Mouse (Mus musculus) layer of hippocampus, postnatal 10 days (tissue): Measurements from ENCODE around the gene Thsd1. TPM values are rescaled to one million over a fixed set of nuclear protein-coding genes. Genes with fewer than 3 reads are reported as not detected.
A peak's percentile ranks its signal among the peaks of the same experiment; 100 is the strongest.

ENCODE experiments used
- DNase-seq, 2 experiments: peaks; one replicate each; pipeline ENCODE4 v3.0.0; 2021; ENCODE audit warnings: low spot score in 2 of 2
- long read RNA-seq: library from polyadenylated mRNA; stranded (forward); transcript quantifications from one replicate; pipeline ENCODE4 v2.0.0, GENCODE M21; 2023
- total RNA-seq, 2 experiments: library from RNA; stranded (reverse); gene quantifications; 2 replicates each; pipeline ENCODE4 v1.2.3; 2021

The Thsd1 gene
- 1 to 10 TPM; 7.0 to 7.7 TPM for total RNA-seq
- long read RNA-seq, full-length matches to known transcripts: 5 of 7 reads
- long read RNA-seq, partial matches to known transcripts: 2 of 7 reads
- long read RNA-seq, other reads (novel, unspliced or antisense): 0 of 7 reads

DNA sequence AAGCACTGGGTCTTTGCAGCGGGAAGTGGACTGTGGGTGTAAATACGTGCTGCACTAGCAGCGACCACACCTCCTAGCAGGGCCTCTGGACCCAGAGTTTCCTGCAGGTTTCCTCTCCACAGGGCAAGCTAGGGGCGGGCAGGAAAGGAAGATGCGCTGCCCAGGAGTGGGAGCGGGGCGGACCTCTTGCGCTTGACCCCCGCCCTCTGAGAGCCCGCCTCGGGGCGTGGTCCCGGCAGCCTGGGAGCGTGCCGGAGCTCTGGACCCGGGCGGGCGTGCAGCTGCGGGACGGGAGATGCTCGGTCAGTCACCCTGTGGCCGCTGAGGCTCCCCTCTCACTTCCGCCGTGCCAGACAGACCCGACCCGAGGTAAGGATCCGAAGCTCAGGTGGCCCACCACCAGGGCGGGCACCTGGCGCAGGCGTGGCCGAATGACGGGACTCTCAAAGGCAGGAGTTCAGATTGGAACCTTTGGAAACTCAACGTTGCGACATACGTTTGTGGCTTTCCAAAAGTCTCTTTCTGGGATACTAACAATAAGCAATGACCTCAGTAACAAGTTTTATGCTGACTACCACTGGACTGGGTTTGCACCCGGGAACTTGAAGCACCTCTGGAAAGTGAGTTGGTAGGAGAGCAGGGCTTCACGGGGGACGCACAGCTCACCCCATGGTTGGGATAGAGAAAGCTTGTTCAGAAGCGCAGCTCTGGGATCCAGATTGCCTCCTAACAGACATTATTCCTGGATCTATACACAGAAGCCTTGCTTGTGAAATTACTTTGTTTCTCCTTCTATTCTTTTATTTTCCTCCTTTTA lies at the start of gene Thsd1:
TSS of gene Thsd1 (plus strand) at position 253 of the 817 bp plus-strand sequence.
- peak in 1 of 2 experiments; percentile 27 for DNase-seq

DNA sequence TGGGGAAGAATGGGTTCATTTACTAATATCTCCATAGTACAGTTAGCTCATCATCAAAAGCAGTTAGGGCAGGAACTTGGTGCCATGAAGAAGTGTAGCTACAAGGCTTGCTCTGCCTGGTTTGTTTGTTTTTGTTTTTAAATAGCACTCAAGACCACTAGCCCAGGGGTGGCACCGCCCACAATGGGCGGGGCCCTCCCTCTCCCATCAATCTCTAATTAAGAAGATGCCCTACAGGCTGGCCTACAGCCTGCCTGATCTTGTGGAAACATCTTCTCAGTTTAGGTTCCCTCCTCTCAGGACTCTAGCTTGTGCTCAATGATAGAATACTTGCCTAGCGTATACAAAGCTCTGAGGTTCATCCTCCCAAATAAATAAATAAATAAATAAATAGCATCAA lies 42.2 kb upstream of the Thsd1 start:
- DNase-seq: no peak

DNA sequence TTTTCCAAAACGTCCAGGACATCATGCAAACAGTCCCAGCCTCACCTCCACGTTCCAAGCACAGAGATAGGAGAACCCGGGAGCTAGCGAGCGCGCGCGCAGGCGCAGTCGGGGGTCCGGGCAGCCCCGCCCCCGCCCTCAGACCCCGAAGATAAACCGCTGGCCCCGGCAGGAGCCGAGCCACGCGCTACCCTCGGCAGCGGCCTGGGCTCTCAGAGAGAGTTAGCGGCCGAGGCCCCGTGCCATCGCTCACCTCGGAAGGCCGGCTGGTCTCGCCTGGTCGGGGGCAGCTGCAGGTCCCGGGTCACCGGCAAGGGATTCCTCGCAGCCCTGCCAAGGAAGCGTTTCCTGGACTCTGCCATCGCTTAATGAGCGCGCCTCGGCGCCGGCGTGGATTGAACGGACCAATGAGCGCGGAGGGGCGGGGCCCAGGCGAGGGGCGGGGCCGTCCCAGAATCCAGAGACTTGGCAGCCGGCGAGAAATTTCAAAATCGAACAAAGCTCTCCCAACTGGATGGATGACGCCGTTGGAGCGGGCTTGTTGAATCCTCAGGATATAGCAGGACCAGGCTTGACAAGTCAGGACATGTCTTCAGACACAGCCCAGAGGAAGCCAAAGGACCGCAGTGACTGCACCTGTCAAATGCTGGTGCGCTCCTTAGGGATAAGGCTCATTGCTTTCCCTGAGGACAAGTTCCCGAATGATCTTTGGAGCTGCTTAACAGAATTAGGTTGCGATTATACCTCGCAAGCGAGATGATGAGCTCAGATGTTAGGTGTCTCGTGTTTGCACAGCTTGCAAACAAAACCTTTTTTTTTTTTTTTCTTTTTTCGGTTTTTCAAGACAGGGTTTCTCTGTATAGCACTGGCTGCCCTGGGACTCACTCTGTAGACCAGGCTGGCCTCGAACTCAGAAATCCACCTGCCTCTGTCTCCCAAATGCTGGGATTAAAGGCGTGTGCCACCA lies 41.4 kb upstream of the Thsd1 start, which contains the start of gene Ckap2:
TSS of gene Ckap2 (minus strand) at position 389 of the 967 bp plus-strand sequence.
- DNase-seq: peak; percentile 86 to 88

DNA sequence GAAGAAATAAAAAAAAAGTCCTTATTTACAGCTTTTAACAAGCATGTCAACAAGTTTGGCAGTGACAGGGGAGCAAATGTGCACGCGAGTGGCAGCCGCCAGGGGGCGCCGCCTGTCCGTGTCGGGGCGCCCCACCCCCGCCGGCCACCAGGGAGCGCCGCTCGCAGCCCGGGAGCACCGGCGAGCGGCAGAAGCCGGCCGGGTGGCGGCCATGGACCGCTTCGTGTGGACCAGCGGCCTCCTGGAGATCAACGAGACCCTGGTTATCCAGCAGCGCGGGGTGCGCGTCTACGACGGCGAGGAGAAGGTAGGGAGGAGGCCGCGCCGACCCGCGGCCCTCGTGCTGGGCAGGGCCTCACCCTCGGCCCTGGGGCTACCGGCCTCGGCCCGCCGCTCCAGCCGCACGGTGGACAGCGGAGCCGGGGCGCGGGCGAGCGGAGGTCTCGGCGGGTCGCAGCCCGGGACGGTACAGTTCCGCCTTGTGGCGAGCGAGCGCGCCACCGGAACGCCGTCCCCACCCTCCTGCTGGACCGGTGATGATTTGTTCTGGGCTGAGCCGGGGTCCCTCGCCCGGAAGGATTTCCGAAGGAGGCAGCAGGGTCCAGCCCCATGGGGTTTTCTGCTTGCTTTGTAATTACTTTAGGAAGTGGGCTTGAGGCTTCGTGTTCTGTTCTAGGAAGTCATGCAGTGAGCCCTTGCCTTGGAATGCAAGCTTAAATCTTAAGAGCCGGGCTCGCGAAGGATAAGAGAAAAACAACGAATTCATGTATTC lies 34.3 kb upstream of the Thsd1 start, which contains the start of gene Vps36:
TSS of gene Vps36 (plus strand) at position 150 of the 772 bp plus-strand sequence.
- peak; percentile 90 to 95 for DNase-seq

DNA sequence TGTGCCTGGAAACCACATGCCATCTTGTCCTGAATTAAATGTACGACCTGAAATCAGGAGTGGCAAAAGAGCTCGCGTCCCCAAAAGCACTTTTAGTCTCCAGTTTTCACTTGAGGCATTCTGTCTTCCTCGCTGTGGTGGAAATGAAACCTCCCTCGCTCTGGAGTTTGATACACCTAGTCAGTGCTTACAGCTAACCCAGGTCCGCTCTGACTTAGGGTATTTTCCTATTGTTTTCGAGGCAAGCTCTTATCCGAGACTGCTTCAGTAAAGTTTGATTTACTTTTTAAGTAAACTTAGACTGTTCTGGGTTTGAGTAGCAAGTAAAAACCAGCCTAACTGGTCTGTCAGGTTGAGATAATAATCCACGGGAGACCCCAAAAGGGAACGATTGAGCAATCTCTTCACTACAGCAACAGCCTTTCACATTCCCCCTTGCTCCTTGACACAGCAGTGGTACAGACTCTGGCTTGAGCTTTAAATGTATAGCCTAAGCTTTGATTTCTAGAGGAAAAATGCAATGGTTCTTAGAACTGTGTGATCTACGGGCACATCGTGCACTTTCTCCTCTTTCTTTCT lies 33.6 kb upstream of the Thsd1 start:
- no peak for DNase-seq

DNA sequence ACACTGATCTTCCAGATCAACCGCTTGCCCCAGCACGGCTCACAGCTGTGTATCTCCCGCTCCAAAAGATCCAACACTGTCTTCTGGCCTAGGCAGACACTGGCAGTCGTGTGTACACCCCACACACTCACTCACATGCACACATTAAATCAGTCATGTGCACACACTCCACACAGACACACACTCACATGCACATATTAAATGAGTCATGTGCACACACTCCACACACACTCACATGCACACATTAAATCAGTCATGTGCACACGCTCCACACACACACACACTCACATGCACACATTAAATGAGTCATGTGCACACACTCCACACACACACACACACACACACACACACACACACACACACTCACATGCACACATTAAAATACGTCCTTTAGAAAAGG lies 29.2 kb upstream of the Thsd1 start:
- no peak for DNase-seq

DNA sequence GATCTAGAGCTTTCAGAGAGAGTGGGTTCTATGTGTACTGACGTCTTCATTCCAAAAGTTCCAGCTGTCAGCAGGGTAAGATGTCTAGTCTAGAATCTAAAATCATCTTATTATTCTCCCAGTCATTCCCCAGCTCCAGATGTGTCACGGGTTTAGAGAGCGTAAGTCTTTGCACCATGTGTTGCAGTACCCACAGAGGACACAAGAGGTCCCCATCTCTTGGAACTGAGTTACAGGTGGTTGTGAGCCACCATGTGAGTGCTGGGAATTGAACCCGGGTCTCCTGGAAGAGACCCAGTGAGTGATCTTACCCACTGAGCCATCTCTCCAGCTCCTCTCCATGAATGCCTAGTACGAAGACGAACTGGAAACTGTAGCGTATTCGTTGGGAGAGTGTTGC lies 27.6 kb upstream of the Thsd1 start:
- no peak for DNase-seq

DNA sequence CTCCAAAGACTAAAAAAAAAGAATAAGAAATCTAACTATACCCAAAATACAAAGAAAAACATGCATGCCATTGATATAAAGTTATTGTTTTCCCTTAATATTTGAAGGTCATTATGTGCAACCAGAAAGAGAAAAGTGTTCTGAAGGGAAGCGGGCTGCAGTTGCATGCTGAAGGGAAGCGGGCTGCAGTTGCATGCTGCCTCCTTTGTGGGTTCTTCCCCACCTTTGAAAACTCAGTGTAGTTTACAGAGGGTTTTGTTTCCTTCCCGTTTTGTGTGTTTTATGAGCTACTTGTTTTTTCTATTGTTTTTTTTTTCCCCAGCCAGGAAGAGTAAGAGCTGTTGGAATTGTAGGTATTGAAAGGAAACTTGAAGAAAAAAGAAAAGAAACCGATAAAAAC lies 19.6 kb upstream of the Thsd1 start:
- no peak for DNase-seq

DNA sequence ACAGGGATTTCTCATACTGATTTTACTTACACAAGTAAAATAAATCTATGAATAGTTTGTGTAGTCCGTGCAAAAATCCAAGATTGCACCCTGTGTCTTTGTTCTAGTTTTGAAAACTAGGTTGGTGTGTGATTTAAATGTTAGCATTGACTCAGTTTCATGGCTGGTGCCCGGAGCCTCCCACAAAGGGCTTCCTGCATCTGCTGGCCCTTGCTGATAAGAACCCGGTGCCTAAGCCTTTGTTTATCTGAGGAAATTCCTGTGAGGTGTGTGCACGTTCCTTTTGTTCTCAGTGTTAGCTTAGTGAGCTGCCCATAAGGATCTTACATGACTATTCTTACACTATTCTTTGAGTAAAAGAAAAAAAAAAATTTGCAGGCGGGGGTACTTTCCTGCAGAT lies 18.1 kb upstream of the Thsd1 start:
- DNase-seq: no peak

DNA sequence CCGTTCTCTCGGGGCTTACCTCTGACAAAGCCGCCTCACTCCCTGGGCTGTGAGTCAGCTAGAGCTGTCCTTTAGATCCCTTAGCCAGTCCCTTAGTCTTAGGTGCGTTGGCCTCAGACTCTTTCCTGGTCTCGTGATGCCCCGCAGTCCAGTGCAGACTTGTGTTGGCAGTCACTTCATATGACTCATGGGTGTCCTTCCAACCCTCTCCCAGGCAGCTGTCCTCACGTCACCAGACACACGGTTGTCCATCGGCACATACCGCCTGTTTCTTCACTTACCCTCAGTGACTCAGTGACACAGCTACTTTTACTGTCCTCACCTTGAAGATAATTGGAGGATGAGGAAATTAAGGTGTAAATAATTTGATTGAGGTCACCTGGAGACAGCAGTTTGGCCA lies 12.3 kb upstream of the Thsd1 start:
- DNase-seq: no peak

DNA sequence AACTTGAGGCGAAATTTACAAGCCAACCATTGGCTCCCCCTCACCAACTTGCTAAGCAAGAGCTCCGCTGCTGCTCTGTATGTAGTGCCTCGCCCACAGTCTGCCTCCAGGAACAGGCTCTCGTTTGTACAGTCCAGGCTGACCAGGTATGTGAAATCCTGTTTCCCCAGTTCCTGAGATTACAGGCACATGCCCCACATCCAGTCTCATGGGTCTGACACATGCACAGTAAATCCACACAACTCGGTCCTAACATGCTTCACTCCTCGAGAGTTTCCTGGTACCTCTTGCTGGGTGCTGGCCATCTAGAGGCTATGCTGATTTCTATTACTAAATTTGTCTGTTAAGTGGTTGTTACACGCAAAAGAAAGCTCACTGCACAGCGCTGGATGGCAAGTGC lies 752 bp upstream of the Thsd1 start:
- DNase-seq: no peak

DNA sequence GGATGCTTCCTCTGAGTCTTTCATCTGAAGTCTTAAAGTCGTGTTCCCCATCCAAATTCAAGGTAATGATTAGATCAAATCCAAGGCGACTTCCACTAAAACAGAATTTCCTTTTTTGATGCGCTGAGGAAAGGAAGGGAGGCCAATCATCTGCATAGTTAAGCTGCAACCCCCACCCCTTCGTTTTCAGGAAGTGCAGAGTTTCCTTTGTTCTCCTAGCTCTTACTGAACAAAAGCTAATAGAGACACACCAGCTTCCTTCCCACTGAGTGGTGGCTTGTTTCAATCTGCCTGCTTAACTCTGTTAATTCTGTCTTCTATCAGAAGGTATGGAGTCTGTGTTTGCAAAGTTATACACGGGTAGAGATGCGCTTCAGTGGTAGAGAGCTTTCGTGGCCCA lies 1.5 kb downstream of the Thsd1 start:
- DNase-seq: no peak

DNA sequence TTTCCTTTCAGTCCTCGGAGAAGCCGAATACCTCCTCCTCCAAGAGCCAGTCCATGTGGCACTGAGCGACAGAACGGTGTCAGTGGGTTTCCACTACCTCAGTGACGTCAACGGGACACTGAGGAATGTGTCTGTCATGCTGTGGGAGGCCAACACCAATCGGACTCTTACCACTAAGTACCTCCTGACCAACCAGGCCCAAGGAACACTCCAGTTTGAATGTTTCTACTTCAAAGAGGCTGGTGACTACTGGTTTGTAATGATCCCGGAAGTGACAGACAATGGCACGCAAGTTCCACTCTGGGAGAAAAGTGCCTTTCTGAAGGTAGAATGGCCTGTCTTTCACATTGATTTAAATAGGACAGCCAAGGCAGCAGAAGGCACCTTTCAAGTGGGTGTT lies 15.9 kb downstream of the Thsd1 start:
- DNase-seq: no peak

DNA sequence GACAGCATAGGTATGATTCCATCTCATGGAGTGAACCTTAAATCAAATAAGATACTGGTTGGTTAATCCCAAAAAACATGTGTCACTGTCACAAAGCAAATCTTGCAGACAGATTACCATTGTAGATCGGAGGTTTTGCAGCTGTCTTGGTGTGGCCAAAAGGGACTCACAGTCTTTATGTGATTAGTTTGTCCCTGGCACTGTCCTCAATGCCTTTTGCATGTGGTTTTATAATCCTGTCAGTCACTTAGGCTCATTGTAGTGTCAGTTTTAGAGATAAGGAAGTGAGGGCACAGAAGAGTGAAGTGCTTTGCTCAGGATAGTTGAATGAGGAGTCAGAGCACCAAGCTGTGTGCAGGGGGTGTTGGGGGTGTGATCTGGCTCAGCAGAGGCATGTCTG lies 18.6 kb downstream of the Thsd1 start:
- no peak for DNase-seq

DNA sequence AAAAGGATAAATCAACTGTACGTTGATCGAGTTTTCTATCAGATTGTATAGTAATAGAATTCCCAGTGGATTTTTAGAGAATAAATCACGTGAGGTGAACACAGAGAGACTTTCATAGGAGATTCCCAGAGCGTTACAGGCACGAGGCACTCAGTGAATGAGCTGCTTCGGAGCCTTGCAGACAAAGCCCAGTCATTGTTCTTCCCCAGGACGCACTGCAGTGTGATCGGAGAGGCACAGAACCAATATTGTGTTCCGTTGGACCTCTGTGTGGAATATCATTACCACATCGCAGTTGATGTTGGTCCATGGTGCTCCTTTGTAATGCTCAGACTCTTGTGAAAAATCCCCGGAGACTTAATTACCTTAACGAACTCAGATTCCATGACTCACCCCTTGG lies 20.8 kb downstream of the Thsd1 start:
- DNase-seq: no peak

DNA sequence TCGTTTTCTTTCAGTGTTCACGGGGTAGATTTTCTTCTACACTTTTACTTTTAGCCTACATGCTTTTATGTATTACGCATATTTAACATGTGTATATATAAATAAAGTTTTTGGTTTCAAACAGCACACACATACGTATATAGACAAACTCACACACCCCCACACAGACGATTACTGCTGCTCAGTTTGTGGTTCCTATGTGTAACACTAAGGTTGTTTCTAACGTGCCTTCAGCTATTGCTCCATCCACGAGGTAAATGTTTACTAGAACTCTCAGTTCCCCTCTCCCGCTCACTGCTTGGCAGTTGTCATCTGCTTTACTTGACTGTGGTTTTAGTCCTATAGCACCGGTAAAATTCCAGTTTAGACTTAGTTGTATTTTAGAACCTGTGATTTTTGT lies 22.0 kb downstream of the Thsd1 start:
- DNase-seq: no peak

DNA sequence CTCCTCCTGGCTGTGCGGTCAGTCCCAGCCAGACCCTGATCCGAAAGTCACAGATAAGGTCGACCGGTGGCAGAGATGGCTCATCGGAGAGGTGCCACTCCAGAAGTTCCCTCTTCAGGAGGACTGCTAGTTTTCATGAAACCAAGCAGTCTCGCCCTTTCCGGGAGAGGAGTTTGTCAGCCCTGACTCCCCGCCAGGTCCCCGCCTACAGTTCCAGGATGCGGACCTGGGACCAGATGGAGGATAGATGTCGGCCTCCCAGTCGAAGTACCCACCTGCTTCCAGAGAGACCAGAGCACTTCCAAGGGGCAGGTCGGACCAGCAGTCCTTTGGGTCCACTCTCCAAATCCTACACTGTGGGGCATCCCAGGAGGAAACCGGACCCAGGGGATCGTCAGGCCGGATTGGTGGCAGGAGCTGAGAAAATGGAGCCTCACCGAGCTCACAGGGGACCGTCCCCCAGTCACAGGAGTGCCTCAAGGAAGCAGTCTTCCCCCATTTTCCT lies 31.9 kb downstream of the Thsd1 start:
- DNase-seq: no peak

DNA sequence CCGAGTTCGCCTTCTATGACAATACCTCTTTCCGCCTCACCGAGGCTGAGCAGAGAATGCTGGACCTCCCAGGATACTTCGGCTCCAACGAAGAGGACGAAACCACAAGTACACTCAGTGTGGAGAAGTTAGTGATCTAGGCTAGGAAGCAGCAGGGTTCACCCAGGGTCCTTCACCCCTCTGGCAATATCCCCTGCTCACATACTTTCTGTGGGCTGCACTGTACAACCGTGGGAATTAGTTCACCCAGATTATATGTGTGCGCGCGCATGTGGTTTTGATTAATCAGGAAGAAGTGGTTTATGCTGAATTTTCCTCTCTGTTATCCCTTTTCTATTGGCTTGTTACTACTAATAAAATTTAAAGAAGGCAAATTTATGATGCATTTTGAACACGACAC lies 32.4 kb downstream of the Thsd1 start:
- no peak for DNase-seq

DNA sequence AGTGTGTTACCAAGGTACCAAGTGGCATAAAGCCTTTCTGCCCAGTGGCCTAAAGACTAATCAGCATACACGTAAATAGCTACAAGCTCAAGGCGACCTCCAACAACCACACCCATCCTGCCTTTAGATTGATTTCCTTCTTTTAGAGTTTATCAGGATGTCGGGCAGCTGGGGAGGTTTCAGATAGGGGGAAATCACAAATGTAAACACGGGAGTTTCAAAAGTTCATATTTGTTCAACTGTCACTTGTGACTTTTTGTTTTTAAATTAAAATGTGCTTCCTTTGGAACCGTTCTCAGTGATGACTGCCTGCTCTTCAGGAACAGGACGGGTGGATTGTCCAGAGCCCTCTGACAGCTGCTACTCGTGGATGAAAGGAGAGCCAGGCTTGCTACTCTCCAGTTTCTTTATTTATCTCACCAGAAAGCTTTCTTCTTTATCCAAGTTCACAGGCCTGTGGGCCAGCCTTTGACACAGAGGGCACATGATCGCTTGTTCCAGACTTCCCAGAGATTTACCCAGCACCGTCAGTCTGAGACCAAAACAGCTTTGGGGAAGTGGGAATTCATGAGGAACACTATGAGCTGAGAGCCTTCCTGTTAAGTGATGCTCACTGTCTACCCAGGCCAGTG lies 33.1 kb downstream of the Thsd1 start:
- no peak for DNase-seq

DNA sequence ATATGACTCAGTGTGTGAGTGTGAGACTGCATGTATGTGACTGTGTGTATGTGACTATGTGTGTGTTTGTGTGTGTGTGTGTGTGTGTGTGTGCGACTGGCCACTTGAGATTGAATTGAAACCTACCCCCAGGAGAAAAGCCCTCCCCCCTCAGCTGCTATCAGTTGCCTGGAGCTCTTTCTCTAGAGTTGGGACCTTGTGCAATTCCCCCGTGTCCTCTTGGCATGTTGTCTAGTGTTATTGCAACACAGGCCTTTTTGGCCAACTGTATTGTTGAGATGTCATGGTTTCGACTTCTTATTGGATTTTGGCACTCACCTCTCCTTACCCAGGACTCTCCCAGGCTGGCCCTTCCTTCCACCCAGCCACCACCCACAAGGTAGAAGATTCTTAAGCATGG lies 35.2 kb downstream of the Thsd1 start:
- DNase-seq: no peak
